Mouse (Mus musculus): ENCODE data around the gene Dlec1. TPM values are rescaled to one million over a fixed set of nuclear protein-coding genes. Genes with fewer than 3 reads are reported as not detected.
A peak's percentile ranks its signal among the peaks of the same experiment; 100 is the strongest.

The Dlec1 gene
- polyA plus RNA-seq, 1 experiment from 2014 or later, result 1.8 TPM

GRCm38 (mm10) chr9:119068266-119068665 is 34.0 kb upstream of the Dlec1 start:
- Histone ChIP-seq H3K4me2 (ENCODE audit: low read depth, low read length) (no peak overlapping the region), H3K9me3 (ENCODE audit: control insufficient read depth, low read length) (no peaks in the 10 kb centered on the region), H3K36me3 (ENCODE audit: control insufficient read depth, insufficient read depth, low read length) (peaks cover 21% of the 10 kb centered on the region), H3K9ac (ENCODE audit: low read depth, low read length) (no peak overlapping the region), H3K27ac (replicated peaks; ENCODE audit: low read depth, low read length) (no peak overlapping the region), H3K4me3 (ENCODE audit: low read depth, low read length) (no peak overlapping the region), H3K4me1 (ENCODE audit: control insufficient read depth, insufficient read depth, low read length) (no peaks in the 10 kb centered on the region), H3K27me3 (replicated peaks; ENCODE audit: control insufficient read depth, insufficient read depth, low read length) (no peaks in the 10 kb centered on the region)
- no peak for DNase-seq (ENCODE audit: low spot score)
- 86% methylated on average over 11 of the region's 11 CpGs for WGBS
- no peak for ATAC-seq (ENCODE audit: low read depth)

- Histone ChIP-seq H3K36me3 (ENCODE audit: control insufficient read depth, insufficient read depth, low read length) (peaks cover 38% of the 10 kb centered on the region), H3K4me2 (ENCODE audit: low read depth, low read length) (no peak overlapping the region), H3K9me3 (ENCODE audit: control insufficient read depth, low read length) (no peaks in the 10 kb centered on the region), H3K4me3 (ENCODE audit: low read depth, low read length) (no peak overlapping the region), H3K9ac (ENCODE audit: low read depth, low read length) (no peak overlapping the region), H3K27me3 (replicated peaks; ENCODE audit: control insufficient read depth, insufficient read depth, low read length) (no peaks in the 10 kb centered on the region), H3K27ac (replicated peaks; ENCODE audit: low read depth, low read length) (no peak overlapping the region), H3K4me1 (ENCODE audit: control insufficient read depth, insufficient read depth, low read length) (no peaks in the 10 kb centered on the region)
- WGBS, result 80% methylated on average over 12 of the region's 13 CpGs
- DNase-seq (ENCODE audit: low spot score) (no peak), ATAC-seq (ENCODE audit: low read depth) (no peak)
These were observed 32.0 kb upstream of the Dlec1 start for GRCm38 (mm10) chr9:119070173-119070825.

- H3K27me3 ChIP-seq (replicated peaks; ENCODE audit: control insufficient read depth, insufficient read depth, low read length), result no peaks in the 10 kb centered on the region
- ATAC-seq (ENCODE audit: low read depth), result no peak
- no peak overlapping the region for H3K4me2 ChIP-seq (ENCODE audit: low read depth, low read length)
- no peaks in the 10 kb centered on the region for H3K4me1 ChIP-seq (ENCODE audit: control insufficient read depth, insufficient read depth, low read length)
- no peak overlapping the region for H3K4me3 ChIP-seq (ENCODE audit: low read depth, low read length)
- peaks cover 38% of the 10 kb centered on the region for H3K36me3 ChIP-seq (ENCODE audit: control insufficient read depth, insufficient read depth, low read length)
- DNase-seq (ENCODE audit: low spot score), result no peak
- H3K9me3 ChIP-seq (ENCODE audit: control insufficient read depth, low read length), result no peaks in the 10 kb centered on the region
- no peak overlapping the region for H3K9ac ChIP-seq (ENCODE audit: low read depth, low read length)
- H3K27ac ChIP-seq (replicated peaks; ENCODE audit: low read depth, low read length), result no peak overlapping the region
- 87% methylated on average over 9 of the region's 9 CpGs for WGBS
These were observed 30.5 kb upstream of the Dlec1 start for GRCm38 (mm10) chr9:119071786-119072185.

GRCm38 (mm10) chr9:119073184-119073895 is 28.9 kb upstream of the Dlec1 start:
- no peak overlapping the region for H3K4me2 ChIP-seq (ENCODE audit: low read depth, low read length)
- no peak overlapping the region for H3K27ac ChIP-seq (replicated peaks; ENCODE audit: low read depth, low read length)
- DNase-seq (ENCODE audit: low spot score) (no peak), ATAC-seq (ENCODE audit: low read depth) (peak; percentile 13; the same call in 1 of the 2 replicates)
- H3K36me3 ChIP-seq (ENCODE audit: control insufficient read depth, insufficient read depth, low read length), result peaks cover 48% of the 10 kb centered on the region
- no peak overlapping the region for H3K9ac ChIP-seq (ENCODE audit: low read depth, low read length)
- H3K4me1 ChIP-seq (ENCODE audit: control insufficient read depth, insufficient read depth, low read length), result no peaks in the 10 kb centered on the region
- H3K4me3 ChIP-seq (ENCODE audit: low read depth, low read length), result no peak overlapping the region
- no peaks in the 10 kb centered on the region for H3K27me3 ChIP-seq (replicated peaks; ENCODE audit: control insufficient read depth, insufficient read depth, low read length)
- no peaks in the 10 kb centered on the region for H3K9me3 ChIP-seq (ENCODE audit: control insufficient read depth, low read length)
- 73% methylated on average over 14 of the region's 15 CpGs for WGBS

GRCm38 (mm10) chr9:119075685-119076084 is 26.6 kb upstream of the Dlec1 start:
- H3K27me3 ChIP-seq (replicated peaks; ENCODE audit: control insufficient read depth, insufficient read depth, low read length), result no peaks in the 10 kb centered on the region
- DNase-seq (ENCODE audit: low spot score) (no peak), ATAC-seq (ENCODE audit: low read depth) (no peak)
- H3K4me1 ChIP-seq (ENCODE audit: control insufficient read depth, insufficient read depth, low read length), result no peaks in the 10 kb centered on the region
- no peak overlapping the region for H3K27ac ChIP-seq (replicated peaks; ENCODE audit: low read depth, low read length)
- H3K9ac ChIP-seq (ENCODE audit: low read depth, low read length), result no peak overlapping the region
- no peaks in the 10 kb centered on the region for H3K9me3 ChIP-seq (ENCODE audit: control insufficient read depth, low read length)
- no peak overlapping the region for H3K4me2 ChIP-seq (ENCODE audit: low read depth, low read length)
- H3K4me3 ChIP-seq (ENCODE audit: low read depth, low read length), result no peak overlapping the region
- WGBS, result 70% methylated on average over 15 of the region's 16 CpGs
- H3K36me3 ChIP-seq (ENCODE audit: control insufficient read depth, insufficient read depth, low read length), result peaks cover 60% of the 10 kb centered on the region

GRCm38 (mm10) chr9:119080040-119080675 is 22.1 kb upstream of the Dlec1 start:
- Histone ChIP-seq H3K27ac (replicated peaks; ENCODE audit: low read depth, low read length) (no peak overlapping the region), H3K27me3 (replicated peaks; ENCODE audit: control insufficient read depth, insufficient read depth, low read length) (no peaks in the 10 kb centered on the region), H3K9me3 (ENCODE audit: control insufficient read depth, low read length) (no peaks in the 10 kb centered on the region), H3K4me2 (ENCODE audit: low read depth, low read length) (no peak overlapping the region), H3K4me3 (ENCODE audit: low read depth, low read length) (no peak overlapping the region), H3K36me3 (ENCODE audit: control insufficient read depth, insufficient read depth, low read length) (peaks cover 35% of the 10 kb centered on the region), H3K4me1 (ENCODE audit: control insufficient read depth, insufficient read depth, low read length) (peaks cover 11% of the 10 kb centered on the region), H3K9ac (ENCODE audit: low read depth, low read length) (no peak overlapping the region)
- WGBS, result 67% methylated on average over 5 of the region's 5 CpGs
- no peak for DNase-seq (ENCODE audit: low spot score)
- no peak for ATAC-seq (ENCODE audit: low read depth)

GRCm38 (mm10) chr9:119082039-119082438 is 20.2 kb upstream of the Dlec1 start:
- peaks cover 35% of the 10 kb centered on the region for H3K36me3 ChIP-seq (ENCODE audit: control insufficient read depth, insufficient read depth, low read length)
- no peak overlapping the region for H3K9ac ChIP-seq (ENCODE audit: low read depth, low read length)
- peak; percentile 72; the same call in 1 of the 2 replicates for ATAC-seq (ENCODE audit: low read depth)
- H3K27me3 ChIP-seq (replicated peaks; ENCODE audit: control insufficient read depth, insufficient read depth, low read length), result no peaks in the 10 kb centered on the region
- peaks cover 11% of the 10 kb centered on the region for H3K4me1 ChIP-seq (ENCODE audit: control insufficient read depth, insufficient read depth, low read length)
- no peak overlapping the region for H3K4me2 ChIP-seq (ENCODE audit: low read depth, low read length)
- 11% methylated on average over 8 of the region's 8 CpGs for WGBS
- DNase-seq (ENCODE audit: low spot score), result no peak
- peak overlapping the region; percentile 33; the same call in 1 of the 2 replicates for H3K27ac ChIP-seq (replicated peaks; ENCODE audit: low read depth, low read length)
- H3K4me3 ChIP-seq (ENCODE audit: low read depth, low read length), result no peak overlapping the region
- H3K9me3 ChIP-seq (ENCODE audit: control insufficient read depth, low read length), result no peaks in the 10 kb centered on the region

GRCm38 (mm10) chr9:119082656-119083430 is 19.4 kb upstream of the Dlec1 start:
- 52% methylated on average over 7 of the region's 7 CpGs for WGBS
- ATAC-seq (ENCODE audit: low read depth), result no peak
- H3K27ac ChIP-seq (replicated peaks; ENCODE audit: low read depth, low read length), result peak overlapping the region; percentile 33; the same call in 1 of the 2 replicates

More at GRCm38 (mm10) chr9:119082656-119083430, 19.4 kb upstream of the Dlec1 start:
- Histone ChIP-seq H3K27me3 (replicated peaks; ENCODE audit: control insufficient read depth, insufficient read depth, low read length) (no peaks in the 10 kb centered on the region), H3K36me3 (ENCODE audit: control insufficient read depth, insufficient read depth, low read length) (peaks cover 30% of the 10 kb centered on the region), H3K4me3 (ENCODE audit: low read depth, low read length) (no peak overlapping the region), H3K4me2 (ENCODE audit: low read depth, low read length) (no peak overlapping the region), H3K4me1 (ENCODE audit: control insufficient read depth, insufficient read depth, low read length) (peaks cover 14% of the 10 kb centered on the region), H3K9me3 (ENCODE audit: control insufficient read depth, low read length) (no peaks in the 10 kb centered on the region), H3K9ac (ENCODE audit: low read depth, low read length) (no peak overlapping the region)
- DNase-seq (ENCODE audit: low spot score), result no peak
